Mouse (Mus musculus): ENCODE measurements around the gene Ttn. TPM values are rescaled to one million over a fixed set of nuclear protein-coding genes. Genes with fewer than 3 reads are reported as not detected.

The Ttn gene
- total RNA-seq, 2 experiments from 2014 or later, result 1.1 to 2.0 TPM

- DNase-seq (ENCODE audit: low spot score in 2 of 2), result no peak
These were observed 16.8 kb downstream of the Ttn start for GRCm38 (mm10) chr2:76965542-76965941.

- no peak for DNase-seq (ENCODE audit: low spot score in 2 of 2)
These were observed 20.3 kb downstream of the Ttn start for GRCm38 (mm10) chr2:76962045-76962432.

GRCm38 (mm10) chr2:76961420-76962044 lies 20.8 kb downstream of the Ttn start:
- no peak for DNase-seq (ENCODE audit: low spot score in 2 of 2)

DNA sequence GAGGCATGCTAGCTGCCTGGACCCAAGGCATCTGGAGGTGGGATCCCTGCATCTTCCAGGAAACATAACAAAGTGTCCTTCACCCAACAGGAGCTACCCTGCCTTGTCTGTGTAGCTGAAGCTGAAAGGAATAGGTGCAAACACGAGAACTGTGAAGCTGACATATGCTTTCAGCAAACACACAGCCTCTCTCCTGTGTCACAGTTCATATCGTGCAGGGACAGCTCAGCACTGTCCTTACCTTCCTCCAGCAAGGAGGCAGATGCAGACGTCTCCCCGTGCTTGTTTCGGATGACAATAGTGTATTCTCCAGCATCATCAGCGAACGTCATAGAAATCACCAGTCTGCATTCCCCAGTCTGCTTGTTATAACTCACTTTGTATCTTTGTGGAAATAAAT lies 32.6 kb downstream of the Ttn start:
- no peak for DNase-seq (ENCODE audit: low spot score in 2 of 2)

GRCm38 (mm10) chr2:76938515-76938914 lies 43.8 kb downstream of the Ttn start:
- no peak for DNase-seq (ENCODE audit: low spot score in 2 of 2)

GRCm38 (mm10) chr2:76929718-76930117 lies 52.6 kb downstream of the Ttn start:
- DNase-seq (ENCODE audit: low spot score in 2 of 2), result peak; percentile 64 to 77

- peak; percentile 9 to 39 for DNase-seq (ENCODE audit: low spot score in 2 of 2)
These were observed 53.5 kb downstream of the Ttn start for GRCm38 (mm10) chr2:76928816-76929215.

DNA sequence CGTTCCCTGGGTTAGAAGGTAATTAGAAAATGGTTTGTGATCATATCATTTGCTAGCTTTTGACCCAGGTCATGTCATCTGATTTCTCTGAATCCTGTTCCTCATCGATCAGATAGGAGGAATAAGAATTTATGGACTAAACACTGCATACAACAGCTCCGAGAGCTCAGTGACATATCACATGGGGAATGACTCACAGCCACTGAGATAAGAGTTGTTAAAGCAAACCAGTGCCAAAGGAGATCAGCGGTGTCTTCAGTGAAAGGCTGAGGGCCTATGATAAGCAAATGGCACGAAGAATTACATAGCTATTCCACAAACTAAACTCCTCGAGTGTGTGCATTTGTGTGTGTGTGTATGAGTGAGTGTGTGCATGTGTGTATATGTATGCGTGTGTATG lies 54.0 kb downstream of the Ttn start:
- DNase-seq (ENCODE audit: low spot score in 2 of 2), result no peak

DNA sequence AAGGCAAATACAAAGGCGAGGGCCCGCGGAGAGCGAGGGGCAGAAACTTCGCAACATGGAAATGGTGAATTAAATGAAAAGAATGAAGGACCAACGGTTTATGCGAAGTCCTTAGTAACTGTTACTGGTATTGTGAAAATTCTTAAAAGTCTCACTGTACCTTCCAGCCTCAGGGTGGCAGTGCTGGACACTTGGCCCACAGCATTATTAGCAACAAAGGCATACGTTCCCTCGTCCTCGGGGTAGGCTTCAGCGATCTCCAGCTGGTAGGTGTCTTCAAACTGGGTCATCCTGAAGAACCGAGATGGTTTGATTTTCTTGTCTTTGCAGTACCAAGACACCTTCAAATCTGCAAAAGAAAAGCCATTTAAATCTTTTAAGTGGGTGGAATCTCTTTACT lies 55.4 kb downstream of the Ttn start:
- no peak for DNase-seq (ENCODE audit: low spot score in 2 of 2)

DNA sequence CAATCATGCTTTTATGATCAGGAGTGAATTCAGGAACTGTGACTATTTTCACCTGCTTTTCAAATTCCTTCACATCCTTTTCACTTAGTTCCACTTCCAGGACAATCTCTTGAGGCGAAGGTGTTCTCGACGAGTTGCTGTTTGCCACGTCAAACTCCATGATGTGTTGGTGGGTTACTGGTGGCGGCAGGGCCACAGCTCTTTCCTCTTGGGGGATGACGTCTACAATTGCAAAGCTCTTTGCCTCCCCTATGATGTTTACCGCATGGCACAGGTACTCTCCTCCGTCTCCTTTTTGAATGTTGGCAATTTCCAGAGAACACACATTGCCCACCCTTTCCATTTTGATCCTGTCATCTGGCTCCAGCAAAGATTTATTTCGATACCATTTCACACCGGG lies 67.4 kb downstream of the Ttn start:
- no peak for DNase-seq (ENCODE audit: low spot score in 2 of 2)

DNA sequence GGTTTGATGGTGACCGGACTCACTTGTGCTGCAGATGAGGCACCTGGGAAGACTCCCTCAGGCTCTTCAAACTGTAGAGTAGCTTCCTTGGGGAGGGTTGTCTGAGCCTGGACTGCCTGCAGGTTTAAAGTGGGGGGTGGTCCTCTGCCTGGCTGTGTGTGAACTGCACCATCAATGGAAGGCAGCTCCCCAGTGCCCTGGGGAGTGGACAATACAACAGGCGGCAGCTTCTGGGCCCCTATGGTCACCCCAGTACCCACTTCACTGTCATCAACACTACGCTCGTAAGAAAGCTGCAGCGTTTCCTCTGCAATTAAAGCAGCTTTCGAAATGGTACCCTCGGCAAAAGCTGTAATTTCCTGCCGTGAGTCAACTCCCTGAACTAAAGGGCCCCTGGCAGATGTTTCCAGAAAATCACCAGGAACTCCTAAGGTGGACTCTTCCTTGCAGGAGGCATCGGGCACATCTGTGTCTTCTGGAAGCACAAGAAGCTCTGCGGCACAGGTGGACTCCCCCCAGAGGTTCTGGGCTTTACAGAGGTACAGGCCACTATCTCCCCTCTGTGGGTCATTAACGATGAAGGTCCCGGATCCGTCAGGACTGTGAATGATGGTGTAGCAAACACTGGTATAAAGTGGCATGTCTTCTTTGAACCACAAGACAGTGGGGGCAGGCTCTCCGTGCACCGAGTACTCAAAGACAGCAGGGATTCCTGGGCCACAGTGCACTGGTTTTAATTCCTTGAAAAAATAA lies 73.5 kb downstream of the Ttn start:
- DNase-seq (ENCODE audit: low spot score in 2 of 2), result no peak

GRCm38 (mm10) chr2:76903351-76903750 lies 79.0 kb downstream of the Ttn start:
- DNase-seq (ENCODE audit: low spot score in 2 of 2), result no peak

- no peak for DNase-seq (ENCODE audit: low spot score in 2 of 2)
These were observed 80.8 kb downstream of the Ttn start for GRCm38 (mm10) chr2:76901476-76902086.

GRCm38 (mm10) chr2:76899886-76900285 lies 82.5 kb downstream of the Ttn start:
- DNase-seq (ENCODE audit: low spot score in 2 of 2), result no peak

GRCm38 (mm10) chr2:76896990-76897389 lies 85.4 kb downstream of the Ttn start:
- no peak for DNase-seq (ENCODE audit: low spot score in 2 of 2)

- no peak for DNase-seq (ENCODE audit: low spot score in 2 of 2)
These were observed 87.0 kb downstream of the Ttn start for GRCm38 (mm10) chr2:76895327-76895726.

- DNase-seq (ENCODE audit: low spot score in 2 of 2), result no peak
These were observed 93.6 kb downstream of the Ttn start for GRCm38 (mm10) chr2:76888721-76889120.

DNA sequence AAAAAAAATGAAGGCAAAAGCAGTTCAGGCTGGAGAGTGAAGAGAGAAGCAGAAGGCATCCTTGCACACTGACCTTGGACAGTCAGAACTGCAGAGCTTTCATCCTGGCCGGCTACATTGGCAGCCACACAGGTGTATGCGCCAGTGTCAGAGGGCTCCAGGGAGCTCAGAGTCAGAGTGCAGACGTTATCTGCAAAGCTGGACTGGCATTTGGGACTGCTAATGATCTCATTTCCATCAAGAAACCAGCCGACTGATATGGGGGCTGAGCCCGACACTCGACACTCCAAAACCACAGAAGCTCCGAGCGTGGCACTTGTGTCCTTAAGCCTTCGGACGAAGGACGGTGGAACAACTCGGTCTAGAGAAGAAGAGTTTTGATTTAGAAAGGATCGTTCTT lies 96.5 kb downstream of the Ttn start:
- no peak for DNase-seq (ENCODE audit: low spot score in 2 of 2)

DNA sequence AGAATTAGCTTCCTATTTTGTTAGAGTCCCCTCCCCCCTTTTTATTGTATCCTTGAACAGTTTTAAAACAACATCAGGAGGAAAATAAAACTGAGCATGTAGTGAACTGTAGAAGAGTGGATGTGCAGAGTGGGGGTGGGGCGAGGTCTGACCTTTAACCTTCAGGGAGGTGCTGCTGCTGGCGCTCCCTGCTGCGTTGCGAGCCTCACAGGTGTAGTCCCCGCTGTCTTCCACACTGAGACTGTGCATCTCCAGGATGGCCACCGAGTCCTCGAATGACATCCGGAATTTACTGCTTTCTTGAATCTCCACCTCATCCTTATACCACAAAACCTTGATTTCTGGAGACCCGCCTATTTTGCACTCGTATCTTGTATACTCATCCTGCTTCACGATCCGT lies 100.9 kb downstream of the Ttn start:
- no peak for DNase-seq (ENCODE audit: low spot score in 2 of 2)

DNA sequence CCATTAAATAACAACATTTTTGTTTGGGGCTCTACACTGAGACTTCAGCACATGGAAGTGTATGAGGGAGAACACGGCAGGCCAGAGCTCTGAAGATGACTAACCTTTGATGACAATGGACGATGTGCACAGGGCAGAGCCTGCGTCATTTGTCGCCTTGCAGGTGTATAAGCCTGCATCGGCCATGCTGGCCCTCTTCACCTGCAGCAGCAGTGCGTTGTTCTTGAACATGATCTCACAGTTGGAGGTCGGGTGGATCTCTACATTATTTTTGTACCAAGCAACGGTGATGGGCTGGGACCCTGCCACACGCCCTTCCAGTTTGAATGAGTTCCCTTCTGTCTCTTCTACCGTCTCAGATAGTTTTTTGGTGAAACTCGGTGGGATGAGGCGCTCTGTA lies 106.8 kb downstream of the Ttn start:
- no peak for DNase-seq (ENCODE audit: low spot score in 2 of 2)

- peak in 1 of 2 experiments; percentile 33 for DNase-seq (ENCODE audit: low spot score in 2 of 2)
These were observed 115.4 kb downstream of the Ttn start for GRCm38 (mm10) chr2:76866928-76867327.

- DNase-seq (ENCODE audit: low spot score in 2 of 2), result no peak
These were observed 116.8 kb downstream of the Ttn start for GRCm38 (mm10) chr2:76865497-76865896.

DNA sequence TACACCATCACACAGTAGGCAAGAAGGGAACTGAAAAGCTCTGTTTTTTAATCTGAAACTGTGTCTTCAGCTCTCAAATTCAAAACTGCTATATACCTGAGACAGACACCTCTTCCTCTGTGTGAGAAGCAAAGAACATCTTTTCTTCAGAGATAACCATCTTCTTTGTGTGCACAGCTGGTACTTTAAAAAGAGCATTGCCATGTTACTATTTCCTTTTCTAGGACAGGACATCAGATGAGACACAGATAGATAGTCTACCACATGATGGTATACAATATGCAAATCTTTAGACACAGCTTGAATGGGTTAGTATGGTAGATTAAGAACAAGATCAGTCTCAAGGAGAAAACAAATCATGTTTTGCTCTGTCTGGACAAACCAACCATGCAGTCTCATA lies 121.0 kb downstream of the Ttn start:
- no peak for DNase-seq (ENCODE audit: low spot score in 2 of 2)

Data from layer of hippocampus, adult 18-20 months (tissue).